Mouse (Mus musculus) midbrain, embryonic 11.5 days (tissue): ENCODE data around the gene Pigu. TPM values are rescaled to one million over a fixed set of nuclear protein-coding genes. Genes with fewer than 3 reads are reported as not detected.

Experiments used
- ATAC-seq: fragments of 200-750 bp; cut with Nextera tagmentation; 2 replicates; pipeline ENCODE4 v1.8.0; 2017; ENCODE audit warnings: moderate TSS enrichment, moderate library complexity; ENCODE audit not compliant: low FRiP score
- DNase-seq: peaks from one replicate; pipeline ENCODE4 v3.0.0; 2015; ENCODE audit warnings: low spot score; ENCODE audit errors: missing footprints
- H3K27ac ChIP-seq: fragments of 300-500 bp; sonication (generic); 2 replicates; pipeline ENCODE4 v1.5.1; 2014; ENCODE audit warnings: low read depth, low read length
- H3K27me3 ChIP-seq: fragments of 300-500 bp; sonication (generic); 2 replicates; pipeline ENCODE4 v1.6.1; 2014; ENCODE audit warnings: mild to moderate bottlenecking, low read length, moderate library complexity, mixed read lengths; ENCODE audit not compliant: control insufficient read depth, insufficient read depth
- H3K36me3 ChIP-seq: fragments of 300-500 bp; sonication (generic); 2 replicates; pipeline ENCODE4 v1.6.1; 2014; ENCODE audit warnings: mild to moderate bottlenecking, low read length, moderate library complexity, mixed read lengths; ENCODE audit not compliant: control insufficient read depth, insufficient read depth
- H3K4me1 ChIP-seq: fragments of 300-500 bp; sonication (generic); 2 replicates; pipeline ENCODE4 v1.6.1; 2014; ENCODE audit warnings: low read length; ENCODE audit not compliant: control insufficient read depth, insufficient read depth
- H3K4me2 ChIP-seq: fragments of 300-500 bp; sonication (generic); 2 replicates; pipeline ENCODE4 v1.6.1; 2014; ENCODE audit warnings: mild to moderate bottlenecking, moderate library complexity
- H3K4me3 ChIP-seq: fragments of 300-500 bp; sonication (generic); 2 replicates; pipeline ENCODE4 v1.5.1; 2014; ENCODE audit warnings: low read depth, low read length
- H3K9ac ChIP-seq: fragments of 300-500 bp; sonication (generic); 2 replicates; pipeline ENCODE4 v1.6.1; 2014; ENCODE audit warnings: low read length
- H3K9me3 ChIP-seq: fragments of 300-500 bp; sonication (generic); 2 replicates; pipeline ENCODE4 v1.6.1; 2016; ENCODE audit warnings: low read length; ENCODE audit not compliant: control insufficient read depth
- WGBS: fragments of 180-500 bp; shearing (Covaris S2); extraction: QIAGEN DNeasy Blood & Tissue Kit; methylation state at CpG from one replicate; pipeline ENCODE4 v1.1.7; 2014; 5-methylcytosine and 5-hydroxymethylcytosine counted together
- polyA plus RNA-seq: library from polyadenylated mRNA; unstranded; fragments of >200 nt; fragmentation: Nextera tagmentation; extraction: Ambion mirVana; gene quantifications from 2 replicates; pipeline ENCODE4 v1.2.1, GENCODE M21; 2014

Pigu gene
- polyA plus RNA-seq, 1 experiment from 2014 or later, result 52.8 TPM

GRCm38 (mm10) chr2:155336254-155336653, 21.0 kb downstream of the Pigu start:
- H3K9ac ChIP-seq, result no peak overlapping the region
- DNase-seq, result no peak
- no peaks in the 10 kb centered on the region for H3K9me3 ChIP-seq
- no peaks in the 10 kb centered on the region for H3K4me1 ChIP-seq
- no peak for ATAC-seq
- H3K27ac ChIP-seq, result no peak overlapping the region
- no peak overlapping the region for H3K4me2 ChIP-seq
- H3K36me3 ChIP-seq, result peaks cover 3% of the 10 kb centered on the region; the same call in 1 of the 2 replicates
- 94% methylated on average over 3 of the region's 3 CpGs for WGBS
- H3K27me3 ChIP-seq, result no peaks in the 10 kb centered on the region
- H3K4me3 ChIP-seq, result no peak overlapping the region

GRCm38 (mm10) chr2:155335231-155335630, 22.0 kb downstream of the Pigu start:
- no peak overlapping the region for H3K9ac ChIP-seq
- ATAC-seq (no peak), DNase-seq (no peak)
- no peak overlapping the region for H3K27ac ChIP-seq
- H3K27me3 ChIP-seq, result no peaks in the 10 kb centered on the region
- H3K36me3 ChIP-seq, result peaks cover 3% of the 10 kb centered on the region; the same call in 1 of the 2 replicates
- H3K4me3 ChIP-seq, result no peak overlapping the region
- WGBS, result 85% methylated on average over 1 of the region's 1 CpGs
- H3K4me1 ChIP-seq, result no peaks in the 10 kb centered on the region
- no peaks in the 10 kb centered on the region for H3K9me3 ChIP-seq
- H3K4me2 ChIP-seq, result no peak overlapping the region

- no peaks in the 10 kb centered on the region for H3K4me1 ChIP-seq
- WGBS, result 90% methylated on average over 1 of the region's 1 CpGs
- H3K4me2 ChIP-seq, result no peak overlapping the region
- no peak overlapping the region for H3K9ac ChIP-seq
- no peak for ATAC-seq
- H3K9me3 ChIP-seq, result no peaks in the 10 kb centered on the region
- no peak overlapping the region for H3K27ac ChIP-seq
- H3K4me3 ChIP-seq, result no peak overlapping the region
- no peaks in the 10 kb centered on the region for H3K27me3 ChIP-seq
- DNase-seq, result no peak
- peaks cover 1% of the 10 kb centered on the region; the same call in 1 of the 2 replicates for H3K36me3 ChIP-seq
Observed at GRCm38 (mm10) chr2:155333421-155333820, 23.8 kb downstream of the Pigu start.

GRCm38 (mm10) chr2:155331351-155331750, 25.9 kb downstream of the Pigu start:
- no peak overlapping the region for H3K9ac ChIP-seq
- peaks cover 8% of the 10 kb centered on the region; the same call in 1 of the 2 replicates for H3K36me3 ChIP-seq
- no peaks in the 10 kb centered on the region for H3K4me1 ChIP-seq
- no peak overlapping the region for H3K4me3 ChIP-seq
- H3K4me2 ChIP-seq, result no peak overlapping the region
- no peak overlapping the region for H3K27ac ChIP-seq
- 89% methylated on average over 4 of the region's 4 CpGs for WGBS
- H3K9me3 ChIP-seq, result no peaks in the 10 kb centered on the region; the same call in 1 of the 2 replicates
- ATAC-seq (no peak), DNase-seq (no peak)
- H3K27me3 ChIP-seq, result no peaks in the 10 kb centered on the region

GRCm38 (mm10) chr2:155330811-155331210, 26.4 kb downstream of the Pigu start:
- H3K9me3 ChIP-seq, result no peaks in the 10 kb centered on the region; the same call in 1 of the 2 replicates
- ATAC-seq, result no peak
- H3K4me3 ChIP-seq, result no peak overlapping the region
- DNase-seq, result no peak
- H3K9ac ChIP-seq, result no peak overlapping the region
- WGBS, result 96% methylated on average over 4 of the region's 4 CpGs
- no peaks in the 10 kb centered on the region for H3K27me3 ChIP-seq
- H3K4me1 ChIP-seq, result no peaks in the 10 kb centered on the region
- no peak overlapping the region for H3K27ac ChIP-seq
- H3K36me3 ChIP-seq, result peaks cover 8% of the 10 kb centered on the region; the same call in 1 of the 2 replicates
- H3K4me2 ChIP-seq, result no peak overlapping the region

GRCm38 (mm10) chr2:155329707-155330106, 27.5 kb downstream of the Pigu start:
- ATAC-seq (no peak), DNase-seq (no peak)
- no peak overlapping the region for H3K27ac ChIP-seq
- H3K4me1 ChIP-seq, result no peaks in the 10 kb centered on the region
- H3K9ac ChIP-seq, result no peak overlapping the region
- no peak overlapping the region for H3K4me2 ChIP-seq
- no peak overlapping the region for H3K4me3 ChIP-seq
- H3K36me3 ChIP-seq, result peaks cover 8% of the 10 kb centered on the region; the same call in 1 of the 2 replicates
- no peaks in the 10 kb centered on the region for H3K27me3 ChIP-seq
- 93% methylated on average over 2 of the region's 2 CpGs for WGBS
- no peaks in the 10 kb centered on the region; the same call in 1 of the 2 replicates for H3K9me3 ChIP-seq

GRCm38 (mm10) chr2:155328906-155329305, 28.3 kb downstream of the Pigu start:
- Histone ChIP-seq H3K36me3 (peaks cover 8% of the 10 kb centered on the region; the same call in 1 of the 2 replicates), H3K4me1 (no peaks in the 10 kb centered on the region), H3K27me3 (no peaks in the 10 kb centered on the region), H3K4me3 (no peak overlapping the region), H3K9me3 (no peaks in the 10 kb centered on the region; the same call in 1 of the 2 replicates), H3K9ac (no peak overlapping the region), H3K4me2 (no peak overlapping the region), H3K27ac (no peak overlapping the region)
- no peak for DNase-seq
- ATAC-seq, result no peak

- Histone ChIP-seq H3K27ac (no peak overlapping the region), H3K4me1 (no peaks in the 10 kb centered on the region), H3K36me3 (peaks cover 8% of the 10 kb centered on the region; the same call in 1 of the 2 replicates), H3K9ac (no peak overlapping the region), H3K4me2 (no peak overlapping the region), H3K9me3 (no peaks in the 10 kb centered on the region; the same call in 1 of the 2 replicates), H3K4me3 (no peak overlapping the region), H3K27me3 (no peaks in the 10 kb centered on the region)
- ATAC-seq (no peak), DNase-seq (no peak)
- WGBS, result 92% methylated on average over 5 of the region's 5 CpGs
Observed at GRCm38 (mm10) chr2:155327906-155328305, 29.3 kb downstream of the Pigu start.

- Histone ChIP-seq H3K36me3 (peaks cover 8% of the 10 kb centered on the region; the same call in 1 of the 2 replicates), H3K4me2 (no peak overlapping the region), H3K4me3 (no peak overlapping the region), H3K27me3 (no peaks in the 10 kb centered on the region), H3K9ac (no peak overlapping the region), H3K27ac (no peak overlapping the region), H3K4me1 (no peaks in the 10 kb centered on the region), H3K9me3 (no peaks in the 10 kb centered on the region; the same call in 1 of the 2 replicates)
- DNase-seq (no peak), ATAC-seq (no peak)
- 87% methylated on average over 4 of the region's 4 CpGs for WGBS
Observed at GRCm38 (mm10) chr2:155326001-155326400, 31.2 kb downstream of the Pigu start.
